Mouse (Mus musculus) spleen, adult 2 months (tissue): Measurements from ENCODE around the gene Camta1.

ENCODE experiments used
- CTCF ChIP-seq: fragments of 200-500 bp; IDR thresholded peaks from 2 replicates; pipeline ENCODE4 v1.5.1; 2011; ENCODE audit warnings: mild to moderate bottlenecking, inconsistent platforms; ENCODE audit not compliant: insufficient read depth, insufficient read length, insufficient replicate concordance; ENCODE audit errors: extremely low read depth
- POLR2A ChIP-seq: fragments of 200-500 bp; IDR thresholded peaks from 2 replicates; pipeline ENCODE4 v1.6.1; 2011; ENCODE audit warnings: low read depth, low read length, inconsistent platforms

DNA sequence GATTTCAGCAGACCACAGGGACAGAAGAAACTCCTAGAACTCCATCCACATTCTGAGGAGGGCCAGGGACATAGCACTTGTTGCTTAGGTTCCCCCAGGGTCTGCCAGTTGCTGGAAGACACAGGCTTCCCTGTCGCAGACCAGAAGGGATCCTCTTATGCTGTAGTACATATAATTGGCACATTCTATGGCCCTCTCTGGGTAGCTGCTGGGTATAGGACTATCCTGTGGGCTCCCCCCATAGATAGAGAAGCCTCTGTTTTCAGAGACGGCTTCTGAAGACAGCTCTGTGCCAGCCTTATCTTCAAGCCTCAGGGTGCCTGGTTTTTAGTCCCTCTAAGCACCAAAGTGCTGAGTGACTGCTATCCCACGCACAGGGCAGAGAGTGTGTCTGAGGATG lies 690.6 kb downstream of the Camta1 start:
- TF ChIP-seq POLR2A, result no peak
- TF ChIP-seq CTCF, result no peak
